Mouse (Mus musculus) left cerebral cortex, adult 2 months (tissue): ENCODE measurements around the gene Rbm47. TPM values are rescaled to one million over a fixed set of nuclear protein-coding genes. Genes with fewer than 3 reads are reported as not detected.
A peak's percentile ranks its signal among the peaks of the same experiment; 100 is the strongest.

Experiments
- DNase-seq, 2 experiments: peaks; one replicate each; pipeline ENCODE4 v3.0.0; 2021 to 2022; ENCODE audit warnings: low spot score in 2 of 2, mixed read lengths in 1 of 2; ENCODE audit errors: extremely low spot score in 1 of 2
- H3K27ac ChIP-seq: fragments of 200-600 bp; 2 replicates; pipeline ENCODE4 v1.8.1; 2022
- H3K4me3 ChIP-seq: fragments of 200-600 bp; 2 replicates; pipeline ENCODE4 v1.8.1; 2022
- CTCF ChIP-seq: fragments of 200-600 bp; IDR thresholded peaks from 2 replicates; pipeline ENCODE4 v1.8.1; 2022; ENCODE audit warnings: antibody characterized with exemption, mild to moderate bottlenecking, moderate library complexity
- intact Hi-C: fragments of 180-260 bp; cut with DNase I; formaldehyde crosslinking; loops from one replicate; pipeline ENCODE4 v1.15.1; 2025
- total RNA-seq, 2 experiments: library from RNA; stranded (reverse); gene quantifications; 2 replicates each; pipeline ENCODE4 v1.2.3; 2021

Gene Rbm47
- total RNA-seq, 2 experiments from 2014 or later: 1.2 to 1.5 TPM

DNA sequence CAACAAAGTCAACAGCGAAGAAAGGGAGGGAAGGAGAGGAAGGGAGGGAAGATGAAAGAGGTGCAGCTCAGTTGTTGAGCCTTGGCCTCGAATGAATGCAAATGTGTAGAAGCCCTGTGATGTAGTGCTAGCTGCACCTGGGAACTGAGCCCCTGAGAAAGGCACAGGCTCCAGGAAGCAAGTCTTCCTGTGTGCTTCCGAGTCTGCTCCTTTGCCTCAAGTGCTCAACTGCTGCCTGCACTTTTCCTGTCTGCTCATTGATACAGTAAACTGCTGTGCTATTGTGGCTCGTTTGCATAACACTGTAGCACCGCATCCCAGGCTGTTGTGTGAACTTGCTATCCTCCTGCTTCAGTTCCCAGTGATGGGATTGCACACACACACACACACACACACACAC, 19.4 kb downstream of the Rbm47 start:
- intact Hi-C loops: no loop called here
- no peak overlapping the region for H3K4me3 ChIP-seq
- no peak for TF ChIP-seq CTCF
- H3K27ac ChIP-seq: no peak overlapping the region
- no peak for DNase-seq

- intact Hi-C loops: no loop called here
- TF ChIP-seq CTCF: no peak
- Histone ChIP-seq H3K27ac (no peak overlapping the region), H3K4me3 (peak overlapping the region; percentile 48)
- no peak for DNase-seq
Observed at GRCm38 (mm10) chr5:66151301-66152188, 21.4 kb downstream of the Rbm47 start.

- intact Hi-C loops: no loop called here
- Histone ChIP-seq H3K27ac (no peak overlapping the region), H3K4me3 (peak overlapping the region; percentile 48)
- DNase-seq: peak in 1 of 2 experiments; percentile 21
- no peak for TF ChIP-seq CTCF
Observed at GRCm38 (mm10) chr5:66150706-66151300, 22.1 kb downstream of the Rbm47 start.

GRCm38 (mm10) chr5:66150106-66150705, 22.7 kb downstream of the Rbm47 start:
- intact Hi-C loops: no loop called here

GRCm38 (mm10) chr5:66149571-66149970, 23.3 kb downstream of the Rbm47 start:
- Histone ChIP-seq H3K27ac (no peak overlapping the region), H3K4me3 (no peak overlapping the region)
- intact Hi-C loops: no loop called here
- TF ChIP-seq CTCF: no peak
- DNase-seq: no peak

More at GRCm38 (mm10) chr5:66150106-66150705, 22.7 kb downstream of the Rbm47 start:
- H3K4me3 ChIP-seq: peak overlapping the region; percentile 48
- H3K27ac ChIP-seq: no peak overlapping the region
- no peak for TF ChIP-seq CTCF
- DNase-seq: no peak

DNA sequence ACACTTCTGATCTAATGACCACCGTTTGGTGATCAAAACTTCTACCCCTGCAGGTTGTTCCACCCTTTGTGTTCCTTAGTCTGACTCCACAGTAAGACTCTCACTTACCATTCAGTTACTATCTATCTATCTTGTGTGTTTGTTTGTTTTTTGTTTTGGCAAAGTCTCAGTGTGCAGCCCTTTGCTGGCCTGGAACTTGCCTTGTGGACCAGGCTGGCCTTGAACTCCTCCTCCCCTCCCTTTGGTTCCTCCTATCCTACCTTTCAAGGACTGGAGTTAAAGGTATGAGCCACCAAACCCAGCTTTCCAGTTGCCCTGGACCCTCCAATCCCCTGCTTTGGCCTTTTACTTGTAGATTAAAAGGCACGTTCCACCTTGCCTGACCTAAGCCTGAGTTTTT, 23.8 kb downstream of the Rbm47 start:
- intact Hi-C loops: no loop called here
- TF ChIP-seq CTCF: no peak

DNA sequence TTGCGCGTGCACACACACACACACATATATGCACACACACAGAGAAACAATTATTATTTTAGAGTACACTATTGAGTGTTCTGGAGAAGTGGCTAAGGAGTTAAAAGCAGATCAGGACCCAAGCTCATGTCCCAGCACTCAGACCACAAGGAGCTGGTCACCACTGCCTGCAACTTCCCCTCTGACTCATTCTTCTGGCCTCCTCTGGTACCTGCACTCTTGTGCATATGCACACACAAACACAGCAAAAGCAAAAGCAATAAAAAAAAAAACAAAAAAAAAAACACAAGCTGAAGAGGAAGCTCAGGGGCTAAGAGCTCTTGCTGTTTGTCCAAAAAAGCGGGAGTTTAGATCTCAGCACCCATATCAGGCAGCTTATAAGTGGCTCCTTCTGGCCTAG, 25.6 kb downstream of the Rbm47 start:
- DNase-seq: no peak
- intact Hi-C loops: no loop called here
- no peak overlapping the region for H3K27ac ChIP-seq
- no peak overlapping the region for H3K4me3 ChIP-seq
- no peak for TF ChIP-seq CTCF

More for the DNA sequence above, 23.8 kb downstream of the Rbm47 start:
- DNase-seq: no peak
- no peak overlapping the region for H3K4me3 ChIP-seq
- no peak overlapping the region for H3K27ac ChIP-seq

- no peak overlapping the region for H3K4me3 ChIP-seq
- H3K27ac ChIP-seq: no peak overlapping the region
- intact Hi-C loops: no loop called here
- DNase-seq: no peak
- TF ChIP-seq CTCF: no peak
Observed at GRCm38 (mm10) chr5:66145583-66145982, 27.3 kb downstream of the Rbm47 start.

DNA sequence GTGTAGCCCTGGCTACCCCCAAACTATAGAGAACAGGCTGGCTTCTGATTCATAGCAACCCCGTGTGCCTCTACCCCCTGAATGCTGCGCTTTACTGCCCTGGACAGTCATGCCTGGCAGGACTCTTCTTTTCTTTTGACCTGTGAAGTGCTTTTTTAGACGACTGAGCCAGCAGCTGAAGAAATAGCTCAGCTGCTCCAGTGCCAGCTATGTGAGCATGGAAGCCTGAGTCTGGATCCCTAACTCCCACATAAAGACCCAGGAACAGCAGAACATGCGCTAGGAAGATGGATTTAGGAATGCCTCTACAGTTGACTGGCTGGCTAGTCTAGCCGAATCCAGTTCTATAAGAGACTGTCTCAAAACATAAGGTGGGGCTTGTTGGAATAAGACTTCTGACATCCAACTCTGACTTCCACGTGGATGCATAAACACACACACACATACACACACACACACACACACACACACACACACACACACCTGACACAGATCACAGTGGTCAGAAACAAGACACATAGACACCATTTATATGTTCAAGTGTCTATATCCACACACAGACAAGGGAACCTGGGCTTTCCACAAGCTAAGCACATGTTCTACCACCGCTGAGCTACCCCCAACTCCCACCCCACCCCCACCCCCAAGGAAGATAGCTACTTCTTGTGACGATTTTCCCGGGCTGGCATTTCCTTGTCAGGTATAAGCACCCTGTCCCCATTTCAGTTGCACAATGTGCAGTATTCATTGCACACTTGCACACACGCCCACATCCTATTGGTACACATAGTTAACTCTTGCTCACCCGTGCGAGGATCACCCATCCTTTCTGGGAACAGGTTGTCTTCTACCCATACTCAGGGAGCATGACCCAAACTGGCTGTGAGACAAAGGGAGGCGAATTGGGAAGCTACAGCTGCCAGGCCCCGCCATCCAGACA, 29.6 kb downstream of the Rbm47 start:
- intact Hi-C loops: no loop called here
- Histone ChIP-seq H3K27ac (no peak overlapping the region), H3K4me3 (no peak overlapping the region)
- no peak for DNase-seq
- no peak for TF ChIP-seq CTCF

- Histone ChIP-seq H3K4me3 (no peak overlapping the region), H3K27ac (no peak overlapping the region)
- TF ChIP-seq CTCF: no peak
- DNase-seq: no peak
- intact Hi-C loops: no loop called here
Observed at GRCm38 (mm10) chr5:66141474-66141873, 31.4 kb downstream of the Rbm47 start.

DNA sequence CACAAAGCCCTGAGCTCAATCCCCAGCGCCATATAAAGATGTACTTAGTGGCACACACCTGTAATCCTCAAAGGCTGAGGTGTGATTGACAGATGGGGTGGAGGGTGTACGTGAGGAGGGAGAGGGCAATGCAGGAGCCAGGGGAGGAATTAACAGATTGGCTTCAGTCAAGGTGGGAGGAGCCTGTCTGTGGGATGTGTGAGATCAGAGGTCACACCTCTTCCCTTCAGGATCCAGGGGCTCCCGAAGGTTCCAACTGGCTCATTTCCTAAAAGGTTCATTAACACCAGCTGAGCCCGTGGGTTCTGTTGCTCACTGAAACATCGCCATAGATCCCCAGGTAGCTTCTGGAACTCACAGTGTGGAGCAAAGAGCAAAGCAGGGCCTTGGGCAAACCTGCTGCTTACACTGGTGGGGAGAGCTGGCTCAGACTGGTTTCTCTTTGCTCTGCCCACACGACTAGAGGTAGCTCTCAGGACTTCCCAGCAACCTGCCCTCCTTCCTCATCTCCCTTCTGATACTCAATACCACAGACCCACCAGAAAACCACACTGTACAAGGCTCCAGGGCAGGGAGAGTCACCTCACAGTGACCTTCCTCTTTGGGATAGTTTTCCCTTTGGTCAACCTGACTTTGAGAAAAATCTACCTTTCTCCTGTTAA, 33.2 kb downstream of the Rbm47 start:
- Histone ChIP-seq H3K27ac (no peak overlapping the region), H3K4me3 (no peak overlapping the region)
- intact Hi-C loops: no loop called here
- no peak for DNase-seq
- TF ChIP-seq CTCF: no peak
